Mouse (Mus musculus) frontal cortex, postnatal 25 days (tissue): ENCODE measurements around the gene Hrasls5.

Experiments used
- DNase-seq, 2 experiments: peaks; one replicate each; pipeline ENCODE4 v3.0.0; 2022; ENCODE audit warnings: low spot score in 2 of 2

Hrasls5 gene

GRCm38 (mm10) chr19:7606801-7607689 is 5.3 kb upstream of the Hrasls5 start, which contains the start of gene Lgals12:
Gene Lgals12 (minus strand): TSS chr19:7607193.
- peak; percentile 23 to 29 for DNase-seq

- DNase-seq: no peak
Measured at GRCm38 (mm10) chr19:7607690-7608201, 4.6 kb upstream of the Hrasls5 start.

GRCm38 (mm10) chr19:7613151-7613550 is 810 bp downstream of the Hrasls5 start:
- no peak for DNase-seq

- DNase-seq: no peak
Measured at GRCm38 (mm10) chr19:7616231-7616930, 4.0 kb downstream of the Hrasls5 start.

GRCm38 (mm10) chr19:7617085-7617484 is 4.7 kb downstream of the Hrasls5 start:
- DNase-seq: no peak

GRCm38 (mm10) chr19:7617696-7618095 is 5.4 kb downstream of the Hrasls5 start:
- peak in 1 of 2 experiments; percentile 52 for DNase-seq

- DNase-seq: no peak
Measured at GRCm38 (mm10) chr19:7633021-7633420, 20.7 kb downstream of the Hrasls5 start.

- no peak for DNase-seq
Measured at GRCm38 (mm10) chr19:7633786-7634185, 21.4 kb downstream of the Hrasls5 start.

GRCm38 (mm10) chr19:7648913-7649666 is 36.7 kb downstream of the Hrasls5 start:
- no peak for DNase-seq

- DNase-seq: no peak
Measured at GRCm38 (mm10) chr19:7672033-7672432, 59.7 kb downstream of the Hrasls5 start.

- no peak for DNase-seq
Measured at GRCm38 (mm10) chr19:7687988-7688387, 75.6 kb downstream of the Hrasls5 start.
